Mouse (Mus musculus) A20 (cell line): ENCODE measurements around the gene Gm16503.
"Not testable (repeated sequence)": the region's sequence is repeated elsewhere in the genome, so short reads cannot be mapped to it uniquely, and the experiment has no call there.

Experiments
- DNase-seq: peaks from one replicate; pipeline ENCODE4 v3.0.0-alpha.2; 2011; ENCODE audit warnings: low read depth, low spot score

Gene Gm16503

DNA sequence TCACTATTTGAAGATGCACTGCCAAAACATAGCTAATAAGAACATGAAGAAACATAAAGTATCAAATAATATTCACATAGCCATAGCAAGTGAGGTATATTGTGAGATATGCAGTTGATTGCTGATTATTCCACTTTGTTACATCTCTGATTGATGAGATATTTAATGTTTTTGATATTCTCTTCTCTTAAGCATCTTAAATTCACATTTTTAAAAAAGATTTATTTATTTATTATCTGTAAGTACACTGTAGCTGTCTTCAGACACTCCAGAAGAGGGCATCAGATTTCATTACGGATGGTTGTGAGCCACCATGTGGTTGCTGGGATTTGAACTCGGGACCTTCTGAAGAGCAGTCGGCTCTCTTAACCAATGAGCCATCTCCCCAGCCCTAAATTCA, at the start of gene Gm16503:
Gene Gm16503 (plus strand): TSS at position 301 of the 400 bp plus-strand sequence.
- DNase-seq: not testable (repeated sequence)

DNA sequence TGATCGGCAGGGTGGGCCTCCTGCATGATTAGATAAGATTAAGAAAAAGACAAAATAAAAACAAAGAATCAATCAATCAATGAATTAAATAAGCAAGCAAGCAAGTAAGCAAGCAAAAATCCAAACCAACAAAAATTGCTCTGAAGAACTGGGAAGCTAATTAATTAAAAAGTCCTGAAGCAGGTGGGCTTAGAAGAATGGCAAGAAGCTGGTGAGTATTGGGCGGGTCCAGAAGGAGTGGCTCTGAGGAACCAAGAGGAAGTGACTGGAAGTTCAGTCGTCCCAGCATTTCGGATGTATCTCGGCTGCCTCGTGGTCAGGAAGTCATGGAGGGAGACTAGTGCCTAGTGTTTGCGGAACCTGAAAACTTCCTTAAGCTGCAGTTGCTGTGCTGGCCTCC, 47.9 kb upstream of the Gm16503 start, which contains the start of gene Zfp982:
Gene Zfp982 (plus strand): TSS at position 301 of the 400 bp plus-strand sequence.
- DNase-seq: not testable (repeated sequence)

- not testable (repeated sequence) for DNase-seq
These were observed 41.0 kb upstream of the Gm16503 start for GRCm38 (mm10) chr4:147498772-147499613.

GRCm38 (mm10) chr4:147509174-147509573, 30.8 kb upstream of the Gm16503 start:
- DNase-seq: no peak

- no peak for DNase-seq
These were observed 21.0 kb upstream of the Gm16503 start for GRCm38 (mm10) chr4:147518981-147519380.

DNA sequence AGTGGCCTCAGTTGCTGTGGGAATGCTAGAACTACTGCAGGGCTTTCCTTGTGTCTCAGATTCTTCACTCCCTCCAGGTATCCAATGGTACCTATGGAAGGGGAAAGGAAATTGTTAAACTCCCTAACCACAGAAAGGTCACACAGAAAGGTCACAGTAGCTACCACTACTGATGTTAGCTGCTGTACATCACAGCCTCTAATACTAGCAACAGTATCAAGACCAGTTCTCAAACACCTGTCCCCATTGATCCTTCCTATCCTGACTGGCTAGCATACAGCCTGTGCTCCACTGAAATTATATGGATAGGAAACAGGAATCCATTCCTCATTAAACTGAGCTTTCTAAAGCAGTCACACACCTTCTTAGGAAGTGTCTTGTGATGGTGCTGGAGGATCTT, 19.9 kb upstream of the Gm16503 start:
- DNase-seq: no peak

DNA sequence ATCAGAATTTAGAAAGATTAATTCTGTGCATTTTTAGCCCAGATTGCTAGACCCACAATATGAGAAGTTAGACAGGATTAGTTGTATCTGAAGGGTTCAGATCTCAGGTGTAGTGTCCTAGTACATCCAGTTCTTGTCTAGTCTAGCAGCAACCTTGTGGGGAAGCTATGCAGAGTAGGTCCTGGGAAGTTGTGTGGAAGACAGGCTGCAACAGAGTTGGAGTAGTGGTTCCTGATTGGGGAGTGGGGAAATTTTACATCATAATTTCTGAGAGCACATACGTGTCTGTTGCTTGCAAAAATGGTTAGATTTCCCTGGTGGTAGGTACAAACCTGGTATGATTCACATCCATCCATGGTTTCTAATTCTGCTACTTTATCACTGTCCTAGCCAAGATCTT, 14.9 kb upstream of the Gm16503 start:
- DNase-seq: no peak

DNA sequence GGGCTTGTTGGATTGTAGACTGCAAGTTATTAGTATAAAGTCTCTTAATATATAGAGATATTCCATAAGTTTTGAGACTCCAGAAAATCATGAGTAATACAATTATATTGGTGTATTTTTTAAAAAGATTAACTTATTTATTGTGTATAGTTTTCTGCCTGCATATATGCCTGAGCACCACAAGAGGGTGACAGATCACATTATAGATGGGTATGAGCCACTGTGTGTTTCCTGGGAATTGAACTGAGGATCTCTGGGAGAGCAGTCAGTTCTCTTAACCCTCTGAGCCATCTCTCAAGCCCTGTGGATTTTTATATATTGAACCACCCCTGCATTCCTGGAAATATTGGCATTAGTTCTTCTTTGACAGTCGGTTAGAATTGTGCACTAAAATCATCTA, 9.7 kb upstream of the Gm16503 start:
- DNase-seq: no peak

- not testable (repeated sequence) for DNase-seq
These were observed 4.1 kb upstream of the Gm16503 start for GRCm38 (mm10) chr4:147535916-147536315.

- DNase-seq: no peak
These were observed 2.3 kb upstream of the Gm16503 start for GRCm38 (mm10) chr4:147537702-147538101.

DNA sequence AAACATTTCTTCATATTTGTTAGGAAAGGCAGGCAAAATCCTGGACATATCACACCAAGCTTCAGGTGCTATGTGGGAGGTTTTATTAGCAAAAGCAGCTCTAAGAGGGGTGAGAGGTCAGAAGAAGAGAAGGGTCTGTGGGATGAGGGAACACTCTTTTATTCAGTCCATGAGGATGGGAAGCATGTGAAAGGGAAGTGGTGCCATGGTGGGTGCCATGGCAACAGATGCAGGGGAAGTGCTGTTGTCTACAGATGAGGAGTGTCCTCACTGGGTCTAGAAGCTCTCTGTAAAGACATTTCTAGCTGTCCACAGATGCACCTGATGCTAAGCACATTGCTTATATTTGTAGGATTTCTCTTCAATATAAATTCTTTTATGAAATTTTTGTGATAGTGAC, 1.1 kb downstream of the Gm16503 start:
- DNase-seq: no peak

GRCm38 (mm10) chr4:147553071-147553470, 13.1 kb downstream of the Gm16503 start, which contains the start of gene Zfp985:
Gene Zfp985 (plus strand): TSS chr4:147553277.
- DNase-seq: not testable (repeated sequence)

DNA sequence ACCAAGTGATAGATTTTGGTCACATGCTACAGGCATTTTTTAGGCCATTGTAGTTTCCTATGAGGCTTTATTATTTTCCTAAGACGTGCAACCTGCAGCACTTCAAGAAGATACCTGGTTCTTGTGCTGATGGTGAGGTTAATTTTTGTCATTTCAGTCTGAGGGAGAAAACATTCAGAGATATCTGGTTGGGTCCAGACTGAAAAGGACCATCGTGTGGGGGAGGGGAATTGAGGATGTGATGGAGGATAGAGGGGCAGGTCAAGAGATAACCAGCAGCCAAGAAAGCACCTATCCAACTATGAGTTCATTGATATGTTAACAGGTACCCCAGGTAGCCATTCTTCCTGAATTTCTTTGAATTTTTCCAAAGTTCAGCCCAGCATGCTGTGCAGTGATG, 14.3 kb downstream of the Gm16503 start:
- DNase-seq: not testable (repeated sequence)

- not testable (repeated sequence) for DNase-seq
These were observed 16.9 kb downstream of the Gm16503 start for GRCm38 (mm10) chr4:147556921-147557320.

DNA sequence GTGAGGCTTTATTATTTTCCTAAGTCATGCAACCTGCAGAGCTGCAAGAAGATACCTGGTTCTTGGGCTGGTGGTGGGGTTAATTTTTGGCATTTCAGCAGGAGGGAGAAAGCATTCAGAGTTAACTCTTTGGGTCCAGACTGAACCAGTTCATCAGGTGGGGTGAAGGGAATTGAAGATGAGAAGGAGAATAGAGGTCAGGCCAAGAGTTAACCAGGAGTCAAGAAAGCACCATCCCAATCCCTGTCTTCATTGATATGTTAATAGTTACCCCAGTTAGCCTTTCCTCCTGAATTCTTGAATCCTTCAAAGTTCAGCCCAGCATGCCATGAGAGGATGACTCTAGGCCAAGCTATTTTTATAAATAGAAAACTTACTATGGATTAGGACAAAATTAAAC, 18.0 kb downstream of the Gm16503 start:
- not testable (repeated sequence) for DNase-seq

- DNase-seq: not testable (repeated sequence)
These were observed 19.1 kb downstream of the Gm16503 start for GRCm38 (mm10) chr4:147559096-147559495.

DNA sequence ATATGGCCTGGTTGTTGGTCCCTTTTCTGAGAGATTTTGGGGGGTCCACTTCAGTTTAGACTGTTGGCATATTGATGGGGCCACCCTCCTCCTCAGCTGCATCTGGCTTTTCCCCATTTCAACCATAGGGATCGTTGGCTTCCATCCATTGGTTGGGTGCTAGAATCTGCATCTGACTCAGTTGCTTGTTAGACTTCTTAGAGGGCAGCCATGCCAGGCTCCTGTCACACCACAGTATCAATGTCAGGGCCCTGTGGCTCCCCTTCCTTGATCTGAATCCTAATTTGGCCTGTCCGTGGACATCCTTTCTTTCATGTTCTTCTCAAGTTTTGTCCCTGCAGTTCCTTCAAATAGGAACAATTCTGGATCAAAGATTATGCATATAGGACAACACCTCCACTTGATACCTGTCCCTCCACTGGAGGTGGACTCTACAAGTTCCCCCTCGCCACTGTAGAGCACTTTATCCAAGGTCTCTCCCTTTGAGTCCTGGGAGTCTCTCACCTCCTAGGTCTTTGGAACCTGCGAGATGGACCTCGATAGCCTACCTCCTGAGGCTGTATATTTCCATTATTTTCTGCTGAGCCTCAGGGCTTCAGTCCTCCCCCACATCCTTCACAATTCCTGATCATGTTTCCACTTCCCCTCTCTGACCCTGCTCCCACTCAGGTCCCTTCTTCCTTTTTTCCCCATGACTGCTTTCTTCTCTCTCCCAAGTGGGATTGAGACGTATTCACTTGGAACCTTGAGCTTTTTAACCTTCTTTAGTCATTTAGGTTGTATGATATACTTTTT, 25.6 kb downstream of the Gm16503 start:
- DNase-seq: no peak

GRCm38 (mm10) chr4:147571156-147571555, 31.1 kb downstream of the Gm16503 start:
- DNase-seq: not testable (repeated sequence)

- not testable (repeated sequence) for DNase-seq
These were observed 39.4 kb downstream of the Gm16503 start for GRCm38 (mm10) chr4:147579371-147579770.

- DNase-seq: no peak
These were observed 46.8 kb downstream of the Gm16503 start for GRCm38 (mm10) chr4:147586511-147587473.
